Mouse (Mus musculus) thymus, adult 2 months (tissue): ENCODE measurements around the gene Ehd4.

ENCODE experiments used
- CTCF ChIP-seq: fragments of 200-500 bp; IDR thresholded peaks from 2 replicates; pipeline ENCODE4 v1.5.1; 2012; ENCODE audit warnings: mild to moderate bottlenecking, control low read depth, low read length, moderate library complexity, borderline replicate concordance; ENCODE audit not compliant: control insufficient read depth, poor library complexity, insufficient read depth; ENCODE audit errors: extremely low read depth
- POLR2A ChIP-seq: fragments of 200-500 bp; IDR thresholded peaks from 2 replicates; pipeline ENCODE4 v1.6.1; 2012; ENCODE audit warnings: mild to moderate bottlenecking, low read length, control low read depth, moderate library complexity; ENCODE audit not compliant: control insufficient read depth, poor library complexity, insufficient read depth; ENCODE audit errors: extremely low read depth

GRCm38 (mm10) chr2:120059466-120059865 is 94.9 kb downstream of the Ehd4 start:
- TF ChIP-seq CTCF (no peak), POLR2A (no peak)
